Mouse (Mus musculus) kidney, postnatal 25 days (tissue): Measurements from ENCODE around the gene Xylt2.
A peak's percentile ranks its signal among the peaks of the same experiment; 100 is the strongest.
"Not testable (repeated sequence)": the region's sequence is repeated elsewhere in the genome, so short reads cannot be mapped to it uniquely, and the experiment has no call there.

ENCODE experiments used
- DNase-seq, 2 experiments: peaks; one replicate each; pipeline ENCODE4 v3.0.0; 2021; ENCODE audit warnings: mixed read lengths in 2 of 2

Xylt2 gene

DNA sequence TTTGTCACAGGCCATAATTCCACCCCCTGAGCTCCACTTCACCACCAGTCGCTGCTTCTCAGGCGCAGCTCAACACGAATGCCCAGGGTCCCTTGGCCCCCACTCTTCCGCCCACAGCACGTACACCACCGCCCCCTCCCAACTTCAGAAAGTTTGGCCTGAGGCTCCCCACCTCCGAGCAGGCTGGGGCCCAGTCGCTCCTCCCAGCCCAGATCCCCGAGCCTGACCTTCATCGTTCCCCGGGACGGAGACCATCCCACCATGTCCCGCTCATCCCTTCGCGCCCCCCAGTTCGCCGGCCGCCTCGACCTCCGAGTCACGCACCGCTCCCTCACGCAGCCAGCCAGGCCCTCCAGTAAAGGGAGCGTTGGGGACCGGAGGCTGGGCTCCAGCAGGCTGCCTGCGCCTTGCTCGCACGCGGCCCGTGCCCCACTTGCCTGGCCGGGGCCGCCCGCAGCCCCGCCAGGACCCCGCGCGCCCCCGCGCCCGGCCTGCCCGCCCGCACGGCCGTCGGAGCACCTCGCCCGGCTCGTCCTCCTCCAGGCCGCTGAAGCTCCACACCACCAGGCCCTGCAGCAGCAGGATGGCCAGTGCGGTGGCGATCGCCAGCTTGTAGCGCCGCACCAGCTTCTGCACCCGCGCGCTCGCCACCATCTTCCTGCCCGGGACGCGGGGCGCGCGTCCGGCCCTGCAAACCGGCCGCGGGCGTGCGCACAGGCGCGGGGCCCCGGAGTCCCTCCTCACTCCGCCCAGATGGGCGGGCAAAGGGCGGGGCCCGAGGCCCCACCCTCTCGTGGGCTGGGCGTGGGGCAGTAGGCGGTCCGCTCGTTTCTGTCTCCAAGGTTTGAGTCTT lies at the start of gene Xylt2:
Gene Xylt2, minus strand, starts transcription at position 762 of the 853 bp plus-strand sequence.
- DNase-seq, result peak; percentile 89 to 95

DNA sequence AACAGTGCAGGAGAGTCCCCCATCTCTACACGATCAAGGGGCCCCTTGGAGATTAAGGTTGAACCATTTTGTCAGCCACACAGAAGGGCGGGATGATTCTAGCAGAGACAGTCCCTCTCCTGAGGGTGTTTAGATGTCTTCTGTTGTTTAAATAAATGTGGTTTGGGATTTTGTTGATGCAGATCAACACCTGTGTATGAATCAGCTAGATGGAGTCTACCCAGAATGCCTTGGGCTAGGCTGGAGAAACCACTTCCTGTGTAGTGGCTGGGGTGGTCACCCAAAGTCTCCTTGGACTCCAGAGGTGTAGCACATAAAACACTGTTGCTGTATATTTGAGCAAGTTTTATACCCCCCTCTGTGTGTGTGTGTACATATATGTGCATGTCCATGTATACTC lies 41.9 kb upstream of the Xylt2 start:
- no peak for DNase-seq

DNA sequence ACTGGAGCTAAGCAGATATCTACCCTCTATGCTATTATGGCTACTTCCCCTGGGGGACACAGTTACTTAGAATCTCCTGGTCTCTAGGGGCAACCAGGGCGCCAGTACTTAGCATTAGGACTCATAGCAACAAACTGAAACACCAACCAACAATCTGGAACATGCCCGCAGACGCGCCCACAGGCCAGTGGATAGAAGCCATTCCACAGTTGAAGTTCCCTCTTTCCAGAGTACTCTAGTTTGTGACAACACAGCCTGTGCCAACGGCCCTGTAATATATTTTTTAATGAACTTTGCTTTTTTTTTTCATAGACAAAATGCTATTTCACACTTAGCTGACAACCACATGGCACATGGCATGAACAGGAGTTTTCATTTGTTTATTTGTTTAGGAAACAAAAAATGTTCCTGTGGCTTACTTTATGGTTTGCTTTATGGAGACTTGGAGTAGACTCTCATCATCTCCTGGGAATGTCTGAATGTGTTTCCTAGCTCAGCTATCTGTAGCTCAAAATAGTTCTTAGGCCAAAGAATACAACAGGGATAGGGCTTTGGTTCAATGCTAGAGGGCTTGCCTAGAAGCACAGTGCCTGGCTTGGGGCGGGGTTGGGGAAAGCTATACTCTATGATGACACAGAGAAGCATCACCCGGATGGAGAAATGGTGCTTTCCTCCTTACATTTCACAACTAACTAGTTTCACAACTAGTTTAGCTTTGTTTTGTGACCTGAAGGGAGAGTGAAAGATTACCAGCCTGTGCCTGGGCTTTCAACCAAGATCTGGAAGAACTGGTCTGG lies 41.0 kb upstream of the Xylt2 start:
- no peak for DNase-seq

DNA sequence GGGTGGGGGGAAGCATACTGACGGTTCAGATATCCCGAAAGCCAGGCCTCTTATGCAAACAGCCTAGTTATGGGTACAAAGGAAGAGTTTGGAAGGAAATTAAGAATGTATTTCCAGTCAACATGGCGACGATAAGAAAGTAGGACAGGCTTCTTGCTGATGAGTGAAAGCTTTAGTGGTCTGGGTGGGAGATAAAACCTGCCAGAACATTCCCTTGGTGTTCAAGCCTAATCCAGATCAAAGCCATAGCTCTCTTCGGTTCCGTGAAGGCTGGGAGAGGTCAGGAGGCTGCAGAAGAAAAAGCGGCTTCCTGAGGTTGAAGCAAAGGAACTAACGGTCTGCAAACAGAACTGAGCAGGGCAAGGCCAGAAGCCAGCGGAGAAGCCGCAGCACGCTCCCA lies 39.9 kb upstream of the Xylt2 start:
- no peak for DNase-seq

DNA sequence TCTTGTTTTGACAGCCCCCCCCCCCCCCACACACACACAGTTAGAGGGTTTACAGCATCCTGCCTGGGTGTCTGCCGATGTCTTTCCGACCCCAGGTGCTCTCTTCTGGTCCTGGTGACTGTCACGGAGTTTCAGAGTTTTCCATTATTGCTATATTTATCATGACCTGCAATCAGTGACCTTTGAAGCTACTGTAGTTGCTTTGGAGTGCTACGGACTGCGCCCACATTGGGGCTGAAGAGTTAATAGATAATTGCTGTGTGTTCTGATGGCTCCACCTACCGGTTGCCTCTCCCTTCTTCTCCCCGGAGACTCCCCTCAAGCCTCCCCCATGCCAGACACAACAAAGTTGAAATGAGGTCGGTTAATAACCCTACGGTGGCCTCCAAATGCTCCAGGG lies 39.4 kb upstream of the Xylt2 start:
- peak; percentile 62 for DNase-seq

DNA sequence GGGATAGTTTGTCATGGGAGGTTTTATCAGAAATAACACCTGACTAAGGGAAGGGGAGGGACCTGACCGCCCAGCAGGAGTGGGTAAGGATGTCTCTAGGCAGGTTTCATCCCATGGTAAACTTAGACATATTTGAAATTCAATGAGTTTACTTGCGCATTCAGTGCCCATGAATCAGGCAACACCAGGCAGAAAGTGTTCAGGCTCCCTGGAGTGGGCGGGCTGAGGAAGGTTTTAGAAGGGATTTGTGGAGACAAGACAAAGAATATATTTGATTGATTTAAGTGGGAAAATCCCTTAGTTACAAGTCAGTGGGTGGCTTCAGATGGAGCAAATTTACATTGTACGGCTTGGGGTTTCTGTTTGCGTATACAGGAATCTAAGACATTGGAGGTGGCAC lies 38.3 kb upstream of the Xylt2 start:
- no peak for DNase-seq

DNA sequence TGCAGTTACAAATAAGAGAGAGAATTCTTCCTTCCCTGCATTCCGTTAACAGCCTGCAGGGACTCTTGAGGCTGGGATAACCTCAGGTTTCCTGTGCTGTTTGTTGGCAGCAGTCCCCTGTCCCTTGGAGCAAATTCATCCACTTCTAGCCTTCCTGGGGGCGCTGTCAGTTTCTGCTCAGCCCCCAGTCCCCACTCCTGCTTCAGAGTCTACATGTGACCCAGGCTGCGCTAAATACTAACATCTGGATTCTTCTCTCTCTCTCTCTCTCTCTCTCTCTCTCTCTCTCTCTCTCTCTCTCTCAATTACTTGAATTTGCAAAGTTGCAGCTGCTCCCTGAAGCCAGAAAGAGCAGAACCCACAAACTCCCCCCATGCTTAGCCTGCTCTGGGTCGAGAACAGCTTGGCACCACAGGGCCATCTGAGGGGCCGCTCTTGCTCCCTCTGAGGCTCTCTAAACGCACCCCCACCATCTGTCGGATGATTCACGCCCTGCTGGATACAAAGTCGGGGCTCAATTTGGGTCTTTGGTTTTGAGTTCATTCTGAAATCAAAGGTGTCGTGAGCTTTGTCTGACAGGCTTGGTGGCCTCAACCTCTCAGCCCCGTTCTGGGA lies 36.0 kb upstream of the Xylt2 start:
- DNase-seq, result no peak

DNA sequence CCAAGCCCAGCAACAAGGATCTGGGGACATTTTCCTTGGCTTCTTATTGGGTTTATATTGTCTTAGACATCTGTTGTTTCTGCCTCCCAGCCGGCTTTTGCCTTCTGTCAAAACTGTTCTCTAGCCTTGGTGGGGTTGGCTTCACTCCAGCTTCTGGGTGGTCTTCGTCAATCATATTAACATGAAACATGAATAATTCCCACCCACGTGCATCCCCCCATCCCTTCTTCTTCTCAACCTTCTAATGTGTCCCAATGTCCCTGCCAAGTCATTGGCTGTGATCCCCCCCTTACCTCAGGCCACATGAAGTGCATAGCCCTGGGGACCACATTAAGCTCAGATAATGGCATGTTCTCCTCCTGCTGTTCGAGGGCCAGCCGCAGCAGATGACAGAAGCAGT lies 27.2 kb upstream of the Xylt2 start, which contains the start of gene Gm11541:
Gene Gm11541, minus strand, starts transcription at position 28 of the 400 bp plus-strand sequence.
- no peak for DNase-seq

DNA sequence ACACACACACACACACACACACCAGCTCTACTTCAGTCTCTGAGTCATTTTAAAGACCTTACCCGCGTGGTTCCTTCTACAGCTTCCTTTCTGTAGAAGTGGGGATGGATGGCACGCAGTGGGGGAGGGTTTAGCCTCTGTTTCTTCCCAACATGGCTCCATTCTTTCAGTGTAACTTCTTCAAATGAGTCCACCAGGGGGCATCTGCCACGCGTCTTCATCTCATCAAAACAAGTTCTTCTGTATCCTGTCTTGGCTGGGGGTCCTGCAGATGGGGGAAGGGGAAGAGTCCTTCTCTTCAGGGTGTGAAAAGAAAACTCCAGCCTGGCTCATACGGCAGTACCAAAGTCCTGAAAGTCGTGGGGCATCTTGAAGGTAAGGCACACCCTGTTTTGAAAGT lies 26.7 kb upstream of the Xylt2 start:
- no peak for DNase-seq

DNA sequence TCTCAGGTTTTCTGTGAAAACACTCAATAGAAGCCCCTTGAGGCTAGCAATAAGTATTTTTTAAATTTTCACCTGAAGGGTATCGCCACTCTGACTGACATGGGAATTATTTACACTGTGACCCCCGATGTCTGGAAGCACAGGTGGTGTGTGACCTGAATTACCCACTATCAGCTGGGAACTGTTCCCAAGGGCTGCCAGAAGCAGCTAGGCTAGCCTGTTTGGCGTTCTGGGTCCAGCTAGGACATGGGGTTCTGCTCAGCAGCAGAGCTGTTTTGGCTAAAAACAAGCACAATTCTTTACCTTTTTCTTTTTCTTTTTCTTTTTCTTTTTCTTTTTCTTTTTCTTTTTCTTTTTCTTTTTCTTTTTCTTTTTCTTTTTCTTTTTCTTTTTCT lies 24.9 kb upstream of the Xylt2 start:
- DNase-seq, result no peak

DNA sequence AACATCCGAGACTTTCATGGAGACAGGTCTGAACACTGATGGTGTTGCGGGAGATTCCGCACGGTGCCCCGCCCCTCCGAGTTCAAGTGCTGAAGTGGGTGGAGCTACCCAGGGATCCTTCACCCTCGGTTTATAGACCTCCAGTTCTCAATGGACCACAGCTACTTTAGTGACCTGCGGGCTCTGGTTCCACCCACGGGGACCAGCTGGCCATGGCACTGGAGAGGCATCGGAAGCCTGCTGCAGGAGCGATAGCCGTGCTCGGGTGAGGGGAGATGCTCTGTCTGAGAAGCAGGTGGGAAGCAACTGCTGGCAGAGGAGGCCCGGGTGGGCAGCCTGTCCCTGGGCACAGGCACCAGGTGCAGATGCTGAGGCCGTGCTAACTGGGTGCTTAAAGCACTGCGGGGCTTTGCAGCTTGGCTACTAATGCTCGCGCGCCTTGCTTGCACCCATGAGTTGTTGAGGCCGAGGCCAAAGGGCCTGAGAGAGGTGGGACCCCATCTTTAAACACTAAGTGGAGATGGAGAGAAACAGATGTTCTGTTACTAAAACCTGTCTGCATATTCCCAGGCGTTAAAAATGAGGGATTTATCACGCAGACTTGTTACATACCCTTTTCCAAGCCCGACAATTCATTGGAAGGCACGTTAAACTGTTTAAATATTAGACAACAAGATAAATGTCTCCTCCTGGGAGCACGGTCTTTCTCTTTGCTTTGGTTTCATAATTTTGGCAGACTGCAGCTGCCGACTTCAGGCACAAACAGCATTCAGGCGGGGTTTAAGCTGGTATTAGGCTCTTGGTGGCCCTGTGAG lies 24.3 kb upstream of the Xylt2 start:
- DNase-seq, result peak in 1 of 2 experiments; percentile 5

DNA sequence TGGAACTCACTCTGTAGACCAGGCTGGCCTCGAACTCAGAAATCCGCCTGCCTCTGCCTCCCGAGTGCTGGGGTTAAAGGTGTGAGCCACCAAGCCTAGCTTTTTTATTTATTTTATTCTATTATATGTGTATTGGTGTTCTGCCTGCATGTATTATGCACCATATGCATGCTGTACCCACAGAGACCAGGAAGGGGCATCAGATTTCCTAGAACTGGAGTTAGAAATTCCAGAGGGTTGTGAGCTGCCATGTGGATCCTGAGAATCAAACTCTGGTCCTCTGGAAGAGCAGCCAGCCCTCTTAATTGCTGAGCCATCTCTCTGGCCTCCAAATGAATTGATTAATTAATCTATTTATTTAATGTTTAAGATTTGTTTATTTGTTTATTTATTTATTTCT lies 22.1 kb upstream of the Xylt2 start:
- no peak for DNase-seq

DNA sequence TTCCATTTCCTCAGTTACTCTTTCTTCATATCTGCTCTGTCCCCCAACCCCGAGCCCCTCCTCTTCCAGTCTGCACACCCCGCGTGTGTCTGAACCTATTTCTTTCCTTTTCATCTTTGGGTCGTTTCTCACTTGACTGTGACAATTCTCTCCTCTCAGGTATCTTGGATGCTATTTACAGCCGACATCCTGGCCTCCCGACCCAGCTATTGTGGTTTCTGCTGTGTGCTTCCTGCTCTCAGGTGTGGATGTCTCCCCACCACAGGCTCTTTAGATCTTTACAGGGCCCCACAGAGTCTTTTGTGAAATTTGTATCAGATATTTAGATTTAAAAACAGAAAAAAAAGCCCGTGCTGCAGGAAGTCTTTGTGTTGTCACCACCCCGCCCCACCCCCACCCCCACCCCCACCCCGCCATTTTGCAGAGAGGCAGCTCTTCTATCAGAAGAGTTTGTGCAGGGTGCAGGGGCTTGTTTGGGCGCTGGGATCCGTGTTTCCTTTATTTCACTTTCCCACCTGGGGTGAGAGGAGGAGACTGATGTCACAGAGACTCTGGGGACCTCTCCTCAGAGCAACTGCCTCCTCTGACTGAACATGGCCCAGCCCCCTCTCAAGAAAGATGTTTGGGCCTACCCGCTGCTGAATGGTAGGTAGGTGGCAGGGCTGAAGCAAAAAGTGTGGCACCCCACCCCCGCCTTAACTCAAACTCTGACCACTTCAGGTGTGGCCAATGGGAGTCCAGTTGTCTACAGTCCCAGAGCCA lies 20.6 kb upstream of the Xylt2 start:
- no peak for DNase-seq

DNA sequence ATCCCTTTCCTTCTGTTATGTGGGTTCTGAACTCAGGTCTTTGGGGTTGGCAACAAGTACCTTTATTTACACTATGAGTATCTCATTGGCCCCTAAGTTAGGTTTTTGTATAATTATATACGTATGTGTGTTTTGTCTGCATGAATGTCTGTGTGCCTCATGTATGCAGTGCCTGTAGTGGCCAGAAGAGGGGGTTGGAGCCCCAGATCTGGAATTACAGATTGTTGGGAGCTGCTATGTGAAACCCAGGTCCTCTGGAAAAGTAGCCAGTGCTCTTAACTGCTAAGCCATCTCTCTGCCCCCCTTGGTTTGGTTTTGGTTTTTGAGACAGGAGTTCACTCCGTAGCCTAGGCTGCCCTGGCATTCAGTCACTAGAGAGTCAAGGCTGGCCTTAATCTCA lies 19.8 kb upstream of the Xylt2 start:
- no peak for DNase-seq

DNA sequence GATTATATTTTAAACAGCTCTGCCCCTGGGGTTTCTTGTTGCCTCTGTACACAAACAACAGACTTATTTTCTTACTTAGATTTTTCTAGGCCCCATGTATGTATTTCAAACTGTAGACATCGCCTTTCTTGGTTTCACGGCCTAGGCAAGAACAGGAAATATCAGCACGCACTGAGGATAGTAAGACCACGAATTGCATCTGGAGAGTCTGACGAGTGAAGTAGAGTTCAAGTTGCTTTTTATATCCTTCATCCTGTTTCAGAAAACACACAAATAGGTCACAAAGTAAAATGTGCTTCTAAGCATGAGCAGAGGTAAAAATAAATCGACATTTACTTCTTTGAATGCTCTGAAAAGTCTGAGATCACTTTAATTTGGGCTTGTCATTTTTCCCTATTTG lies 18.2 kb upstream of the Xylt2 start:
- no peak for DNase-seq

DNA sequence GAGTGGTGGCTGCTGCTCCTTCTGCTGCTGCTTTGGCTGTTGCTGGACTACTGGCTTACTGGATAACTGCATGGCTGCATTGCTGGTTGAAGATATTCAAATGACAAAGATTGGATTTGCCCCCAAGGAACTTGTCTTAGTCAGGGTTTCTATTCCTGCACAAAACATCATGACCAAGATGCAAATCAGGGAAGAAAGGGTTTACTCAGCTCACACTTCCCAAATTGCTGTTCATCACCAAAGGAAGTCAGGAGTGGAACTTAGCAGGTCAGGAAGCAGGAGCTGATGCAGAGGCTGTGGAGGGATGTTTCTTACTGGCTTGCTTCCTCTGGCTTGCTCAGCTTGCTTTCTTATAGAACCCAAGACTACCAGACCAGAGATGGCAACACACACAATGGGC lies 15.2 kb upstream of the Xylt2 start:
- DNase-seq, result not testable (repeated sequence)

DNA sequence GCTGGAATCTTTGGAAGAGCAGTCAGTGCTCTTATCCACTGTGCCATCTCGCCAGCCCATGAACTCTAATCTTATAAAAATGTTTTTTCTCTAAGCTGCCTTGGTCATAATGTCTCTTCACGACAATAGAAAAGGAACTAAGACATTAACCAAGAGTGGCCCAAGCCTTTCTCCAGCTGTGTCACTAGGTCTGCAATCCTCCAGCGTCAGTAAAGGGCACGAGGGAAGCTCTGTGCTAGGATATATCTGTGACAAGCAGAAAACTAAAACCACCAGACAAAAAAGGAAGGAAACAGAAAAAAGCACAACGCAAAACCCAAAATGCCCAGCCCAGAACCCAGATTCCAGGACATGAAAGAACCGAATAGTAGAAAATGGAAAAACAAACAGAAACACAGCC lies 9.9 kb upstream of the Xylt2 start:
- DNase-seq, result no peak

DNA sequence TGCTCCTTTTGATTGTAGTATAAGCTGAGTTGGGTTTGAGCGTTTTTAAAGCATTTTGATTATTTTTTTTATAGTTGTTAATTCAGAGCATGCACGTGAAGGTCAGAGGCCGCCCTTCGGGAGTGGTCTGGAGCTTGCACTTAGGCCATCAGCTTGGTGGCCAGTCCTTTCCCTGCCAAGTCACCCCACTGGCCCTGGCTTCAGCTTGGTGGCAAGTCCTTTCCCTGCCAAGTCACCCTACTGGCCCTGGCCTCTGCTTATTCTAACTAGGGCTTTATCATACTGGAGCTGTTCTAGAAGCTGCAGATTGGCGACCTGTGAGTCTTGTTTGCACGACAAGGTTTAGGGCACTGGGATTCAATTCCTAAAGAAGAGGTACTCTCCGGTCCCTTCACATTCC lies 5.1 kb upstream of the Xylt2 start:
- no peak for DNase-seq

DNA sequence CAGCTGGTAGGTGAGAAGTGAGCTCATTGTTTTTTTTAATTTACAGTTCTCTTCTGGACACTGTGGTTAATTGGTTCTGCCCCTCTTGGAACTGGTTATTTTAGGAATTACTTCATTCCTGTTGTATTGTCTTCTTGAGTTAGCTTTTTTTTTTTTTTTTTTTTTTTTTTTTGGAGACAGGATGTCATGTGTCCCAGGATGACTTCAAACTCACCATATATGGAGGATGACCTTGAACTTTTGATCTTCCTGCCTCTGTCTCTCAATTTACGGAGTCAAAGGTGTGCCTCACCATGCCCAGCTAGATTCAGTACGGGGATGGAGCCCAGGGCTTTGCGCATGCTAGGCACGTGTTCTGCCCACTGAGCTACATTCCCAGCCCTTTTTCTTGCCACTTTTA lies 4.3 kb upstream of the Xylt2 start:
- no peak for DNase-seq

DNA sequence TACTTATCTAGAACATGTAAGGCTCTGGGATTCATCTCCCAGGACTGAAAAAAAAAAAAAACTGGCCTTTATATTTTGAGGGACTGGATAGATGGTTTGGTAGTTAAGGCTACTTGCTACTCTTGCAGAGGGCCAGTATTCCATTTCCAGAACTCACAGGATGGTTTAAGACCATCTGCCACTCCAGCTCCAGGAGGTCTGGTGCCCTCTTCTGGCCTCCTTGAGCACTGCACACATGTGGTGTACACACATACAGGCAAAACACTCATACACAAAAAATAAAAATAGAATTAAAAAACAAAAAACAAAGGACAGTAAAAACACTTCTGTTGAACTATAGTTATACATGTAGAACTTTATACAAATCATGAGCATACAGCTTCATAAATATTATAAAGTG lies 3.3 kb upstream of the Xylt2 start:
- DNase-seq, result no peak

DNA sequence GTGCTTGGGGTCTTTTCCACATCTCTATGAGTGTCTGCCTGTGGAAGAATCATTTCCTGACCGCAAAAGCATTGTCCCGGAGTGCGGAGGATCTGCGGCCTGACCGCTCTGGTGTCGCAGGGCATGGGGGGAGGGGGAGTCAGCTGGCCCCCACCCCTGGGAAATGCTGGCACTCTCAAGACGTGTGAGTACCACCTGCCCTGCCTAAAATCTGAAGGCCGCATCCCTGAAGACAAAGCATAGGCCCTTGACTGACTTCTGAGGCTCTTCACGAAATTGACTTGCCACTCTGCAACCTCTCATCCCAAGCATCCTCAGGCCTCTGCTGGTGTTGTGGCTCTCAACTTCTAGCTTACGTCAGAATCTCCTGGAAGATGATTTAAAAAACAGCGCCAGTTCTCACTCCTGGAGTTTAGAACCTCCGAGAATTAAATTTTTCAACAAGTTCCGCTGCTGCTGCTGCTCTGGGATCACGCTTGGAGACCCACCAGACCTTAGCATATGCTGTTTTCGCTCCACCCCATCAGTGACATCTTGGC lies 361 bp upstream of the Xylt2 start:
- DNase-seq, result no peak

DNA sequence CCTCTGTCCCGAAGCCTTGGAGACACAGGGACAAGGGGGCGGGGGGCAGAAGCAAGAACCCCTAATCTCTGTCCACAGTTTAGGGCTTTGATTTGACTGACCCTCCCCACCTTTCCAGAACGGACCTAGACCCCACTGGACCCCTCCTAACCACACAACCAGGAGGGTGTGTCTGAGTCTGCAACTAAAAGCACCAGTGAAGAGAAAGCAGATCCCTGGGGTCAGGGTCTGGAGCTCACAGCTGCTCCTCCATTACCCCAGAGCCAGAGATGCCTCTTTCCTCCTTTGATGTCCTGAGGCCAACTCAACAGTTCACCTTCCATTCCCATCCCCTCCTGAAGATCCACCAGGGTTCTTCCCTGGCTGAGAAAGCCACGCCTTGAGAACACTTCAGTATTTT lies 1.0 kb downstream of the Xylt2 start:
- no peak for DNase-seq
